Mouse (Mus musculus) thymus, postnatal 25 days (tissue): ENCODE measurements around the gene Hdac4.

Source experiments
- DNase-seq: peaks from one replicate; pipeline ENCODE4 v3.0.0; 2022

Hdac4 gene

DNA sequence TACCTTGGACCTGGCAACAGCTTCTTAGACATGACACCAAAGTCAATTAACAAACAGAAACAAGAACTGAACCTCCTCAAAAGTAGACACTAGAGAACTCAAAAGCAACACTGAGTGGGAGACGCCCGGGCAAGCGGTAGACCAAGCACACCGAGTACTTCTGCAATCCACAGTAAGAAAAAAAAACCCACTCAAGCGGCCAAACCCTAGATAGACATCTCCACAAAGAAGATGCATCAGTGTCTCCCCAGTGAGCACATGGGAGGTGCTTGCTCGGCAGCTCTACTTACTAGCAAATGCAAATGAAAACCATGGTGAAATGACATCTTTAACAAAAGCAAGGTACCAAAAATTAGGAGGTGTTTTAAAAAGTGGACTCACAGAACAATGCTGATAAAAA, 67.7 kb downstream of the Hdac4 start:
- DNase-seq: no peak

GRCm38 (mm10) chr1:92127366-92127765, 68.1 kb downstream of the Hdac4 start:
- DNase-seq: no peak

- no peak for DNase-seq
Measured at GRCm38 (mm10) chr1:92124497-92125201, 70.8 kb downstream of the Hdac4 start.

DNA sequence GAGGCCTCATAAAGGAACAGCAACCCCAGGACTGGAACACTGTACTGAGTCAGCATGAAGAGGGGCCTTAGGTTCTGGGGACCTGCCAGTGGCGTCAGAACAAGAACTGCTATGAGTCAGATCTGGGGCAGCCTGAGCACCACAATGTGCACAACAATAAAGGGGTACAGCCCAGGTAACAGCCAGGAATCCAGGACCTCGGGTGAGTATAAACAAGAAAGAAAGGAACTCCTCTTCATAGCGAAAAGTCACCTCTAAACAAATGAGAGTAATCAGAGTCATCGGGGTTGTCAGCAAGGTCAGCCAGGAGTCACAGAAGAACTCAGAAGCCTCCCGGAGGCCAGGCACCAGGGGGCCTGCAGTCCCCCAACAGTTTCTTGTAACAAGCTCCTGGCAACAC, 76.2 kb downstream of the Hdac4 start:
- DNase-seq: no peak

GRCm38 (mm10) chr1:92117597-92117996, 77.9 kb downstream of the Hdac4 start:
- DNase-seq: no peak

DNA sequence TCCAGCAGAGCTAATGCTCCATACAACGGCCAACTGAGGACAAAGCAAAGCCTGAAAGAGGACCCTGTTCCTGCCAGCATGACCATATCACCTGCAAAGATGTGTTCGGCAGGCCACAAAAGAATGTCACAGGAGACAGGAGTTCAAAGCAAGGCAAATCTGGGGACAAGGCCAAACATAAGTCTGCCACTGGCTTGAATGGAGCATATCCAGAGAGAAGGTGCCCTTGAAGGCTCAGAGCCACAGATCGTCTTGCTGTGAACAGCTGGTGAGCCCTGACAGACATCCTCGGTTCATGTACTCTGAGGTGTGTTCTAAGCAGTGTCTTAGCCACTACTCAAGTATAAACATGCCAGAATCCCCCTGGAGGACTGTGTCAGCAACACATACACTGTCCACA, 79.3 kb downstream of the Hdac4 start:
- no peak for DNase-seq

GRCm38 (mm10) chr1:92114091-92114490, 81.4 kb downstream of the Hdac4 start:
- no peak for DNase-seq

- DNase-seq: no peak
Measured at GRCm38 (mm10) chr1:92113243-92114009, 82.1 kb downstream of the Hdac4 start.

DNA sequence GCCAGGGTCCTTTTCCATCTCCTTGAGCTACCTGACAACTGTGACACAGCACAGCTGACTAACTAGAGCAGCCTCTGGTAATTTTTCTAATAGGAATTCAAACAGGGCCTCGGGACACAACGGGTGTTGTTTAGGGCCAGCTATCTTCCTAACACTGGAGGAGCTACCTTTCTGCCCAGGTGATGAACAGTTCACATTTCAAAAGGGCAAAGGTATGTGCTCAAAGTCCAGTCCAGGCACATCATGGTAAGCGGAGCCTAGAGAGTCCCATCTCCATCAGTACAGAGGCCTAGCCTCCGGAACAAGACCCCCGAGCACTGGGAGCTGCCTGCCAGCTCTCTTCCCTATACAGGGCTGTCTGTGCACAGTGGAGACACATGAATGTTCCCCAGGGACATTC, 82.9 kb downstream of the Hdac4 start:
- DNase-seq: no peak

GRCm38 (mm10) chr1:92111551-92111950, 83.9 kb downstream of the Hdac4 start:
- DNase-seq: no peak

GRCm38 (mm10) chr1:92111026-92111425, 84.5 kb downstream of the Hdac4 start:
- DNase-seq: no peak

DNA sequence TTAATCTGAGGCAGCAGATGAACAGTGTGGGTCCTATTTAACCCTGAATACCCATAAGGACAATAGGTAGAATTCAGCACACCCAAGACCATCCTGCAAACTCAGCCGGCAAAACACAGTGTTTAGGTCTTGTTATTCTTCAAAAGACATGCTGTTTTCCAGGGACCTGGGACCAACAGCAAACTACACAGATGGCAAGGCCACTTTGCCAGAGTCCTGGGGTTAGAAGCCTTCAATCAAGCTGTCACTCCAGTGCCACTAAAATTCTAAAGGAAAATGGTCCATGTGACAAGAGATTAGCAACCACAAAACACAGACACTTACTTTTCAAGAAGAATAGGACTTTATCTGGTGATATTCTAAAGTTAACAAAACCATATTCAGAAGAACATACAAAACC, 86.3 kb downstream of the Hdac4 start:
- DNase-seq: no peak

DNA sequence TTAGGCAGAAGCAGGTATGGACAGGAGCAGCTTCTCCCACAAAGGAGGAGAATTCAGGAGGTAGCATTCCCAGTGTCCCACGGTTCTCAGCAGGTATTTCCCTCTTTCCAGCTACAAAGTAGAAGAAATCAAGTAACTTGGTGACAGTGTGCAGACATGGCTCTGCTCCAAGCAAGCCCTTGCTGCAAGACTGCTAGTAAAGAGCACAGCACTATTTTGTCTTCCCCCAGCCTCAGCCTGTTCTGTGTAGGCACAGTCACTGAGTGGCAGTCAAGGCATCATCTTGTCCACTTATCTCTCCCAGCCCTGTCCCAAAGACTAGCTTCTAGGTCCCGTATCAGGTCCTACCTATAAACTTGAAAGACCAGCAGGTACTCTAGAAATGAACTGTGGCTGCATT, 86.9 kb downstream of the Hdac4 start:
- no peak for DNase-seq

- DNase-seq: no peak
Measured at GRCm38 (mm10) chr1:92107996-92108395, 87.5 kb downstream of the Hdac4 start.

- no peak for DNase-seq
Measured at GRCm38 (mm10) chr1:92107521-92107920, 88.0 kb downstream of the Hdac4 start.

DNA sequence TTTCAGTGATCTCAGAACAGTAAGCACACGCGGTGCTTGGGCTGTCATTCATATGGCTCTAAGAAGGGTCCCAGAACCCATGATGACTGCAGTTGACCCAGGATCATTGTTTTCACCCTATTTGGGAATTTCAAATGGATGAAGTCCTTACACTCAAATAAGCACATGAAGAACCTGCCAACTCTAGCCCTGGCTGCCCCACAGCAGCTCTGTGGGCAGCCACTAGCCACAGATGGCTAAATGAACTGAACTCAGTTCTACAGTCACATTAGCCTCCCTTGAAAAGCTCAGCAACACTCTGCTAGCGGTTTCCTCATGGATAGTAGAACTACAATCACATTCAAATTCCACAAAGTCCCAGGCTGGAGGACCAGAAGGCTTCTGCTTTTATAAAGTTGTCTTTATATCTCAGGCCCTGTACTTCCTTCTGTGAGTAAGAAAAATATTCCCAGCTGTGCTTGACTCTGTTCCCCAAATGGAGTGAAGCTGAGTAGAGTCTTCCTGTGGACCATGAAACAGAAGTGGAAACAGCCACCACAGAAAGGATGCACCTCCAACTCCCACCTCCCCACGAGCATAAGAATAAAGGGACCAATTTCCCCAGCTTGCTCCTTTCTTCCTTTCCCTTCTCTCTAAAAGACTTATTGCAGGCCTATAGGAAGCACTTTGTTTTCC, 88.9 kb downstream of the Hdac4 start:
- DNase-seq: no peak

GRCm38 (mm10) chr1:92104718-92105117, 90.8 kb downstream of the Hdac4 start:
- no peak for DNase-seq

DNA sequence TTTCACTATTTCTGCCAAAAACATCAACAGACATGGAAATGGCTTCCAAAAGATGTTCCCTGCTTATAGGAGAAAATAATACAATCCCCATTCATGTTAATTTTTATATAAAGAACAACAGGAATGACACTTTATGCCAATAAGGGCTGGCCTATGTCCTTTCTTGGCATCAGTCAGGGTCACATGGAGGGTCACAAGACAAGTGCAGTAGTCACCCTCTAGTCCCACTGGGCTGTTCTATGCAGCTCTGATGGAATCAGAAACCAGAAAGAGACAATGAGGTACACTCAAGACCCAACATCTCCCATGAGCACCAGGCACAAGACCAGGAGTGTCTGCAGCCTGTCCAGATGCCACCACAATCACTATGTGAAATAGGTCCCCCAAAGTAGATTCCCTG, 91.5 kb downstream of the Hdac4 start:
- DNase-seq: no peak

GRCm38 (mm10) chr1:92103377-92103776, 92.1 kb downstream of the Hdac4 start:
- DNase-seq: no peak

DNA sequence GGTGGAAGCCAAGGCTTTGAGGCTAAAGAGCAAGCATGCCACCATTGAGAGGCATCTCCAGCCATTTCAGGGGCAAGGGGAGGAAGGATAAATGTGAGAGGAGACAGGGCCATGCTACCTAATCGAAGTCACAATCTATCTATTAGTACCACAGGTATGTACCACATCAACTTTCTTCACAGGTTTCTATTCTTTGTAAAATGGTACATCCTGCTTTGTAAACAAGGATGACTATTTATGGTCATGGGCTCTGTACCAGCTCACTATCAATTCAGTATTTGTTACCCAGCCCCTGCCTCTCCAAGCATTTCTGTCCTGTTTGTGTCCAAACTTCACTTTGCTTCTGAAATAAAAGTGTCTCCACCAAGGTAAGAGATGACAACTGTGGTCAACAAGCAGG, 92.7 kb downstream of the Hdac4 start:
- DNase-seq: no peak

GRCm38 (mm10) chr1:92100371-92100891, 95.1 kb downstream of the Hdac4 start:
- DNase-seq: no peak

- no peak for DNase-seq
Measured at GRCm38 (mm10) chr1:92099964-92100363, 95.5 kb downstream of the Hdac4 start.

GRCm38 (mm10) chr1:92099502-92099901, 96.0 kb downstream of the Hdac4 start:
- DNase-seq: no peak

- no peak for DNase-seq
Measured at GRCm38 (mm10) chr1:92098456-92098855, 97.0 kb downstream of the Hdac4 start.
